Mouse (Mus musculus): ENCODE results near the gene Mien1.

The Mien1 gene

GRCm38 (mm10) chr11:98459860-98460259, 21.1 kb upstream of the Mien1 start:
- in situ Hi-C loops (cut with MseI, MboI) = no loop called here

- in situ Hi-C loops (cut with MseI, MboI) = no loop called here
These were observed 20.4 kb upstream of the Mien1 start for GRCm38 (mm10) chr11:98459071-98459741.

- in situ Hi-C loops (cut with MseI, MboI) = no loop called here
These were observed 19.6 kb upstream of the Mien1 start for GRCm38 (mm10) chr11:98458121-98458990.

GRCm38 (mm10) chr11:98457367-98458120, 18.8 kb upstream of the Mien1 start:
- in situ Hi-C loops (cut with MseI, MboI) = no loop called here

- in situ Hi-C loops (cut with MseI, MboI) = no loop called here
These were observed 18.2 kb upstream of the Mien1 start for GRCm38 (mm10) chr11:98456945-98457344.

- in situ Hi-C loops (cut with MseI, MboI) = no loop called here
These were observed 17.8 kb upstream of the Mien1 start for GRCm38 (mm10) chr11:98456545-98456944.

- in situ Hi-C loops (cut with MseI, MboI) = no loop called here
These were observed 16.7 kb upstream of the Mien1 start for GRCm38 (mm10) chr11:98455484-98455883.

GRCm38 (mm10) chr11:98449921-98450771, 11.4 kb upstream of the Mien1 start:
- in situ Hi-C loops (cut with MseI, MboI) = no loop called here

- in situ Hi-C loops (cut with MseI, MboI) = no loop called here
These were observed 10.6 kb upstream of the Mien1 start for GRCm38 (mm10) chr11:98449419-98449818.

GRCm38 (mm10) chr11:98448191-98448790, 9.5 kb upstream of the Mien1 start:
- in situ Hi-C loops (cut with MseI, MboI) = no loop called here

GRCm38 (mm10) chr11:98447475-98447834, 8.7 kb upstream of the Mien1 start:
- in situ Hi-C loops (cut with MseI, MboI) = no loop called here

GRCm38 (mm10) chr11:98446562-98447474, 8.0 kb upstream of the Mien1 start:
- in situ Hi-C loops (cut with MseI, MboI) = no loop called here

- in situ Hi-C loops (cut with MseI, MboI) = no loop called here
These were observed 7.4 kb upstream of the Mien1 start, which contains the start of gene Grb7 for GRCm38 (mm10) chr11:98446213-98446561. Grb7 (plus strand) TSS chr11:98446394.

GRCm38 (mm10) chr11:98445679-98446078, 6.9 kb upstream of the Mien1 start:
- in situ Hi-C loops (cut with MseI, MboI) = no loop called here

GRCm38 (mm10) chr11:98445238-98445637, 6.4 kb upstream of the Mien1 start:
- in situ Hi-C loops (cut with MseI, MboI) = no loop called here

- in situ Hi-C loops (cut with MseI, MboI) = no loop called here
These were observed 4.9 kb upstream of the Mien1 start for GRCm38 (mm10) chr11:98443688-98444087.

GRCm38 (mm10) chr11:98437441-98437840, 1.4 kb downstream of the Mien1 start:
- in situ Hi-C loops (cut with MseI, MboI) = no loop called here

GRCm38 (mm10) chr11:98435723-98436122, 3.1 kb downstream of the Mien1 start:
- in situ Hi-C loops (cut with MseI, MboI) = no loop called here

GRCm38 (mm10) chr11:98431743-98432502, 6.9 kb downstream of the Mien1 start:
- in situ Hi-C loops (cut with MseI, MboI) = no loop called here

Measured in mouse trophoblast stem cell (cell line).